Mouse (Mus musculus): ENCODE measurements at regions not wholly inside any gene's neighbourhood (a gene's known extent, or its start where the extent isn't known, plus 50 kb on each side); places are given as distances from the start of the nearest gene placed in this dataset.

GRCm38 (mm10) chr11:37978131-37978530 is 742.4 kb upstream of the Tenm2 start:
- TF ChIP-seq CTCF (IDR thresholded peaks at IDR 0.05; ENCODE audit: control insufficient read depth, insufficient read depth, insufficient read length) (no peak), CEBPB (IDR thresholded peaks at IDR 0.05; ENCODE audit: low read depth) (no peak), MAX (IDR thresholded peaks at IDR 0.05) (no peak), USF1 (IDR thresholded peaks at IDR 0.05; ENCODE audit: low read depth) (no peak), MYOG (IDR thresholded peaks at IDR 0.05; ENCODE audit: control insufficient read depth, extremely low read depth, insufficient read length) (no peak), MYOD1 (IDR thresholded peaks at IDR 0.05; ENCODE audit: control insufficient read depth, insufficient read length, low read depth) (no peak)

Measured in C2C12 (cell line).